Comparison of ENCODE assay signal across 19 mouse cellular contexts in genomic region chr7:51791561-51791863, GRCm38 (mm10).
DNase-seq lines count a peak whose midpoint lies in the region; ATAC-seq lines count a peak whose summit lies in the region.
"Had no signal": no experiment of that assay in that cellular context is flagged by ENCODE, and none has a peak within 500 bp of the region (broad histone marks: within the 10 kb centered on the region; RNA-seq: fewer than 3 reads in every experiment).

No protein-coding gene starts in this region.

- no peak overlapping the region for H3K4me2 ChIP-seq in forebrain, embryonic 14.5 days (ENCODE audit: low read length)
- H3K4me2 ChIP-seq in hindbrain, embryonic 13.5 days, result peak overlapping the region; percentile 37
- no peak overlapping the region for H3K4me2 ChIP-seq in midbrain, embryonic 12.5 days (replicated peaks)
- H3K4me2 ChIP-seq in neural tube, embryonic 14.5 days (ENCODE audit: low read depth, low read length), result peak overlapping the region; percentile 26; the same call in 1 of the 2 replicates
- H3K4me2 ChIP-seq: heart, embryonic 15.5 days had no signal

- H3K27ac ChIP-seq in forebrain, embryonic 14.5 days (ENCODE audit: low read depth, low read length), result peak overlapping the region; percentile 79
- H3K27ac ChIP-seq in hindbrain, embryonic 13.5 days, result peak overlapping the region; percentile 85
- peak overlapping the region; percentile 78 for H3K27ac ChIP-seq in midbrain, embryonic 12.5 days (replicated peaks)
- H3K27ac ChIP-seq in neural tube, embryonic 14.5 days (ENCODE audit: low read depth, low read length), result peak overlapping the region; percentile 82
- H3K27ac ChIP-seq in embryonic facial prominence, embryonic 10.5 days (replicated peaks), result no peak overlapping the region
- H3K27ac ChIP-seq: heart, adult 2 months; heart, embryonic 15.5 days; kidney, postnatal 0 days; layer of hippocampus, adult 2 months; limb, embryonic 10.5 days had no signal

- ATAC-seq in forebrain, embryonic 14.5 days, result 0 out of 2 replicates have a peak, but pooled peaks have one; percentile 3
- no peak for ATAC-seq in hindbrain, embryonic 13.5 days (ENCODE audit: low FRiP score)
- 0 out of 2 replicates have a peak, but pooled peaks have one; percentile 5 for ATAC-seq in midbrain, embryonic 12.5 days (ENCODE audit: low FRiP score, low read depth)
- ATAC-seq in neural tube, embryonic 14.5 days (ENCODE audit: low read depth), result peak; percentile 31; the same call in 1 of the 2 replicates
- ATAC-seq: intestine, postnatal 0 days; liver, postnatal 0 days had no signal

- no peak overlapping the region for H3K4me3 ChIP-seq in forebrain, embryonic 14.5 days (ENCODE audit: low read depth, low read length)
- H3K4me3 ChIP-seq in hindbrain, embryonic 13.5 days, result no peak overlapping the region
- no peak overlapping the region for H3K4me3 ChIP-seq in midbrain, embryonic 12.5 days
- no peak overlapping the region for H3K4me3 ChIP-seq in neural tube, embryonic 14.5 days (ENCODE audit: low read depth, low read length)
- no peak overlapping the region for H3K4me3 ChIP-seq in embryonic facial prominence, embryonic 10.5 days
- H3K4me3 ChIP-seq: heart, adult 2 months; heart, embryonic 15.5 days; layer of hippocampus, adult 2 months; limb, embryonic 10.5 days had no signal

- no peaks in the 10 kb centered on the region for H3K9me3 ChIP-seq in forebrain, embryonic 14.5 days (replicated peaks; ENCODE audit: control insufficient read depth, low read length)
- H3K9me3 ChIP-seq in hindbrain, embryonic 13.5 days, result no peaks in the 10 kb centered on the region
- no peaks in the 10 kb centered on the region for H3K9me3 ChIP-seq in midbrain, embryonic 12.5 days
- no peaks in the 10 kb centered on the region for H3K9me3 ChIP-seq in neural tube, embryonic 14.5 days (ENCODE audit: control insufficient read depth, low read length)
- no peaks in the 10 kb centered on the region for H3K9me3 ChIP-seq in embryonic facial prominence, embryonic 10.5 days
- H3K9me3 ChIP-seq: heart, embryonic 15.5 days; limb, embryonic 10.5 days had no signal

- DNase-seq in forebrain, embryonic 14.5 days (ENCODE audit: low spot score), result no peak
- no peak for DNase-seq in adrenal gland, adult 2 months
- no peak for DNase-seq in layer of hippocampus, adult 18-20 months (ENCODE audit: low spot score in 2 of 2)
- no peak for DNase-seq in embryonic facial prominence, embryonic 10.5 days (ENCODE audit: low spot score)
- DNase-seq: adrenal gland, postnatal 10 days; gastrocnemius, postnatal 25 days; heart, adult 2 months; heart, postnatal 4 days; liver, postnatal 0 days; lung, postnatal 10 days; thymus, postnatal 14 days had no signal

- H3K27me3 ChIP-seq in forebrain, embryonic 14.5 days (replicated peaks; ENCODE audit: control insufficient read depth, insufficient read depth, low read length), result no peaks in the 10 kb centered on the region
- no peaks in the 10 kb centered on the region for H3K27me3 ChIP-seq in hindbrain, embryonic 13.5 days
- no peaks in the 10 kb centered on the region for H3K27me3 ChIP-seq in midbrain, embryonic 12.5 days
- H3K27me3 ChIP-seq in neural tube, embryonic 14.5 days (ENCODE audit: control insufficient read depth, insufficient read depth, low read length), result no peaks in the 10 kb centered on the region
- H3K27me3 ChIP-seq in embryonic facial prominence, embryonic 10.5 days (replicated peaks; ENCODE audit: low read depth, poor library complexity, severe bottlenecking), result no peaks in the 10 kb centered on the region
- H3K27me3 ChIP-seq: heart, embryonic 15.5 days had no signal

- H3K36me3 ChIP-seq in forebrain, embryonic 14.5 days (ENCODE audit: control insufficient read depth, insufficient read depth, low read length), result no peaks in the 10 kb centered on the region
- H3K36me3 ChIP-seq in hindbrain, embryonic 13.5 days, result no peaks in the 10 kb centered on the region
- no peaks in the 10 kb centered on the region for H3K36me3 ChIP-seq in midbrain, embryonic 12.5 days
- H3K36me3 ChIP-seq in neural tube, embryonic 14.5 days (ENCODE audit: control insufficient read depth, insufficient read depth, low read length), result no peaks in the 10 kb centered on the region
- no peaks in the 10 kb centered on the region for H3K36me3 ChIP-seq in embryonic facial prominence, embryonic 10.5 days (replicated peaks)
- H3K36me3 ChIP-seq: heart, embryonic 15.5 days; limb, embryonic 10.5 days had no signal

- peak overlapping the region; percentile 14; the same call in 1 of the 2 replicates for H3K9ac ChIP-seq in forebrain, embryonic 14.5 days (ENCODE audit: low read length)
- H3K9ac ChIP-seq in hindbrain, embryonic 13.5 days, result peak overlapping the region; percentile 43
- 0 out of 2 replicates have a peak overlapping the region, but pooled peaks have one; percentile 15 for H3K9ac ChIP-seq in midbrain, embryonic 12.5 days (replicated peaks)
- peak overlapping the region; percentile 33; the same call in 1 of the 2 replicates for H3K9ac ChIP-seq in neural tube, embryonic 14.5 days (replicated peaks; ENCODE audit: low read depth, low read length)
- H3K9ac ChIP-seq: heart, embryonic 15.5 days; liver, postnatal 0 days had no signal

- H3K4me1 ChIP-seq in forebrain, embryonic 14.5 days (ENCODE audit: control insufficient read depth, insufficient read depth, low read length), result peaks cover 16% of the 10 kb centered on the region; the same call in 1 of the 2 replicates
- H3K4me1 ChIP-seq in hindbrain, embryonic 13.5 days (replicated peaks), result peaks cover 14% of the 10 kb centered on the region
- 0 out of 2 replicates have a peak, but pooled peaks cover 8% of the 10 kb centered on the region for H3K4me1 ChIP-seq in midbrain, embryonic 12.5 days
- H3K4me1 ChIP-seq in neural tube, embryonic 14.5 days (ENCODE audit: control insufficient read depth, insufficient read depth, low read length), result 0 out of 2 replicates have a peak, but pooled peaks cover 4% of the 10 kb centered on the region
- H3K4me1 ChIP-seq in embryonic facial prominence, embryonic 10.5 days, result no peaks in the 10 kb centered on the region
- H3K4me1 ChIP-seq: heart, embryonic 15.5 days had no signal

- WGBS in forebrain, embryonic 14.5 days, result 69% methylated on average over 3 of the region's 3 CpGs
- 54% methylated on average over 3 of the region's 3 CpGs for WGBS in hindbrain, embryonic 13.5 days
- WGBS in midbrain, embryonic 12.5 days, result 67% methylated on average over 3 of the region's 3 CpGs
- WGBS in neural tube, embryonic 14.5 days, result 43% methylated on average over 3 of the region's 3 CpGs
- WGBS in embryonic facial prominence, embryonic 10.5 days, result 86% methylated on average over 3 of the region's 3 CpGs

Comparison
In these comparisons a context has a peak if more than half of its experiments do, and no peak if none do; other contexts are left out.
1. H3K4me2 ChIP-seq: peak in hindbrain, embryonic 13.5 days (single experiment) and neural tube, embryonic 14.5 days (single experiment); none in forebrain, embryonic 14.5 days (single experiment) and midbrain, embryonic 12.5 days (single experiment).
2. Peak in every context shown above with its lines, with median percentiles within 50 percentile points of each other: H3K9ac ChIP-seq.